Mouse (Mus musculus) myocyte (in vitro differentiated cells): ENCODE results near the gene March6.

Source experiments
- E2F4 ChIP-seq: IDR thresholded peaks from one replicate; pipeline ENCODE4 v1.6.1; 2011; ENCODE audit warnings: mild to moderate bottlenecking, control low read depth, moderate library complexity; ENCODE audit not compliant: insufficient read depth
- MYOD1 ChIP-seq, 3 experiments: IDR thresholded peaks; one replicate each; pipeline ENCODE4 v1.6.1; 2011; ENCODE audit warnings: control low read depth in 2 of 3, low read depth in 2 of 3, mild to moderate bottlenecking in 2 of 3, moderate library complexity in 1 of 3; ENCODE audit not compliant: insufficient read length in 2 of 3, control insufficient read depth in 1 of 3
- MYOG ChIP-seq, 3 experiments: IDR thresholded peaks; one replicate each; pipeline ENCODE4 v1.6.1; 2011; ENCODE audit warnings: control low read depth in 2 of 3, low read depth in 2 of 3, mild to moderate bottlenecking in 2 of 3; ENCODE audit not compliant: insufficient read length in 2 of 3, control insufficient read depth in 1 of 3, insufficient read depth in 1 of 3
- POLR2A ChIP-seq: IDR thresholded peaks from one replicate; pipeline ENCODE4 v1.6.1; 2011; ENCODE audit warnings: low read depth, mild to moderate bottlenecking, control low read depth, moderate library complexity; ENCODE audit not compliant: insufficient read length
- TCF12 ChIP-seq: IDR thresholded peaks from one replicate; pipeline ENCODE4 v1.6.1; 2011; ENCODE audit warnings: mild to moderate bottlenecking, control low read depth; ENCODE audit not compliant: poor library complexity, insufficient read depth, severe bottlenecking
- TCF3 ChIP-seq: IDR thresholded peaks from one replicate; pipeline ENCODE4 v1.6.1; 2011; ENCODE audit warnings: low read depth, control low read depth; ENCODE audit not compliant: insufficient read length
- USF1 ChIP-seq: IDR thresholded peaks from one replicate; pipeline ENCODE4 v1.6.1; 2011; ENCODE audit warnings: low read depth, mild to moderate bottlenecking, control low read depth, moderate library complexity

GRCm38 (mm10) chr15:31427390-31427789, 103.5 kb downstream of the March6 start:
- TF ChIP-seq POLR2A (no peak), TCF12 (no peak), MYOD1 (IDR thresholded peaks at IDR 0.05; ENCODE audit: control insufficient read depth in 1 of 3, insufficient read length in 2 of 3, low read depth in 2 of 3) (no peak), TCF3 (no peak), USF1 (no peak), MYOG (IDR thresholded peaks at IDR 0.05; ENCODE audit: control insufficient read depth in 1 of 3, insufficient read depth in 1 of 3, insufficient read length in 2 of 3, low read depth in 2 of 3) (no peak), E2F4 (no peak)
